Mouse (Mus musculus) olfactory bulb, adult 2 months (tissue): Measurements from ENCODE around the gene Aldh1b1. TPM values are rescaled to one million over a fixed set of nuclear protein-coding genes. Genes with fewer than 3 reads are reported as not detected.

Source experiments
- H3K27ac ChIP-seq: fragments of 200-500 bp; 2 replicates; pipeline ENCODE4 v1.5.1; 2012; ENCODE audit warnings: low read depth, low read length; ENCODE audit not compliant: insufficient read depth
- H3K4me1 ChIP-seq: fragments of 200-500 bp; 2 replicates; pipeline ENCODE4 v1.6.1; 2012; ENCODE audit warnings: low read length; ENCODE audit not compliant: control insufficient read depth, insufficient read depth
- H3K4me3 ChIP-seq: fragments of 200-500 bp; 2 replicates; pipeline ENCODE4 v1.5.1; 2012; ENCODE audit warnings: mild to moderate bottlenecking, low read depth, low read length, moderate library complexity; ENCODE audit not compliant: insufficient read depth
- CTCF ChIP-seq: fragments of 200-500 bp; IDR thresholded peaks from 2 replicates; pipeline ENCODE4 v1.5.1; 2012; ENCODE audit warnings: low read depth, mild to moderate bottlenecking, low read length, moderate library complexity; ENCODE audit not compliant: insufficient read depth
- POLR2A ChIP-seq: fragments of 200-500 bp; IDR thresholded peaks from 2 replicates; pipeline ENCODE4 v1.6.1; 2012; ENCODE audit warnings: mild to moderate bottlenecking, low read depth, low read length, moderate library complexity; ENCODE audit not compliant: insufficient read depth
- WGBS: fragments of 180-500 bp; shearing (Covaris S2); methylation state at CpG from one replicate; pipeline ENCODE4 v1.1.7; 2018; 5-methylcytosine and 5-hydroxymethylcytosine counted together
- polyA plus RNA-seq: library from polyadenylated mRNA; stranded (reverse); fragments of >200 nt; gene quantifications from 2 replicates; pipeline ENCODE4 v1.2.4, GENCODE M21; 2012; ENCODE audit warnings: low replicate concordance; ENCODE audit not compliant: missing spikeins, insufficient read depth, insufficient read length

Aldh1b1 gene
- polyA plus RNA-seq, 1 experiment, result not detected

DNA sequence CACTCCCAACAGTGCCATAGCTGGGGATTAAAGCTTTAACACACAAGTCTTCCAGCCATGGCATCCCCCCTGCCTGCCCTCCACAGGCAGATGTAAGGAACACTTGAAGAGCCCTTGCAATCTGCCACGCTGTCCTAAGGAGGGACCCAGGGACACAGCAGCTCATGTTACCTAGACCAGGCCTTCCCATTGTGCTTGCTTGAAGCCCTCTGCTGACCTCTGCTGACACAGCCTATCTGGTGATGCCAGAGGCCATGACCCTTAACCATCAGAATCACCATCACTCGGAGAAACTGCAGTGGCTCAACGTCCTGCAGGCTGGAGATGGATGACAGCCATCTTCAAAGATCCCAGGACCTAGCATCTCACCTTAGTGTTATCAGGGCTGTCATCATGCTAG lies 23.2 kb downstream of the Aldh1b1 start:
- WGBS, result 90% methylated on average over 3 of the region's 3 CpGs
- peaks cover 45% of the 10 kb centered on the region for H3K4me1 ChIP-seq
- no peak overlapping the region for H3K4me3 ChIP-seq
- no peak for TF ChIP-seq CTCF
- no peak for TF ChIP-seq POLR2A
- no peak overlapping the region; the same call in 1 of the 2 replicates for H3K27ac ChIP-seq

DNA sequence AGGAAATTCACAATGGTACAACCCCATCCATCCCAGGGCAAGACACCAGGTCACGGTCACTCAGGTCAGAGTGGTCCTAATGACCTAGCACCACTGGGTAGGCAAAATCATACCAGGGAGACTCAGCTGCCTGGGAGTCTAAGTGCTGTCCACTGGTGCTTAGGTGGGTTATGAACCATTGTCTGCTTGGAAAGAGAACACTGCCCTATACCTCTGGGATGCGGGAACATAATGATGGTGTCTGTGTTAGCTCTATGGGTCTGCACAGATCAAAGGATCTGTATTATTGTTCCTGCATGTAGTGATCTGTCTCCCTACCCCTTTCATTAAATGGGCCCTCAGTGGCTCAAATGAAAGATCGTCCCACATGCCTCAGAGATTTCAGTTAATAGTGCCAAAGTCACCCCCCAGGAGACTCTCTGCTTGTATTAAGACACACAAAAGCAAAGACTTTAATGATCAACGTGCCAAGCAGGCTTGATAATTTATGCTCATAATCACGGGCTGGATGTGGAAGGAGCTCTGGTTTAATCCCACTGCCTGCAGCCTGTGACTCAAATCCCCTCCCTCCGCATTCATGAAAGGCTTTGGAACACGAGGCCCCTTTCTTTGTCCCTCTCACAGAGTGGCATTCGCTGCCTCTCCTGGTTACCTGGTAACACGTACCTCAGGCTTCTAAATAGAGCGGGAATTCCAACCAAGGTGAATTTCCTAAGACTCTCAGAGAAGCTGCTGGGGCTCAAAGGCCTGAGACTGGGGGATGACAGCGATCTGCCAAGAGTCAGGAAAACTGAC lies 24.2 kb downstream of the Aldh1b1 start:
- H3K4me1 ChIP-seq, result peaks cover 43% of the 10 kb centered on the region
- TF ChIP-seq CTCF (no peak), POLR2A (no peak)
- H3K4me3 ChIP-seq, result no peak overlapping the region
- no peak overlapping the region for H3K27ac ChIP-seq
- 39% methylated on average over 11 of the region's 11 CpGs for WGBS

DNA sequence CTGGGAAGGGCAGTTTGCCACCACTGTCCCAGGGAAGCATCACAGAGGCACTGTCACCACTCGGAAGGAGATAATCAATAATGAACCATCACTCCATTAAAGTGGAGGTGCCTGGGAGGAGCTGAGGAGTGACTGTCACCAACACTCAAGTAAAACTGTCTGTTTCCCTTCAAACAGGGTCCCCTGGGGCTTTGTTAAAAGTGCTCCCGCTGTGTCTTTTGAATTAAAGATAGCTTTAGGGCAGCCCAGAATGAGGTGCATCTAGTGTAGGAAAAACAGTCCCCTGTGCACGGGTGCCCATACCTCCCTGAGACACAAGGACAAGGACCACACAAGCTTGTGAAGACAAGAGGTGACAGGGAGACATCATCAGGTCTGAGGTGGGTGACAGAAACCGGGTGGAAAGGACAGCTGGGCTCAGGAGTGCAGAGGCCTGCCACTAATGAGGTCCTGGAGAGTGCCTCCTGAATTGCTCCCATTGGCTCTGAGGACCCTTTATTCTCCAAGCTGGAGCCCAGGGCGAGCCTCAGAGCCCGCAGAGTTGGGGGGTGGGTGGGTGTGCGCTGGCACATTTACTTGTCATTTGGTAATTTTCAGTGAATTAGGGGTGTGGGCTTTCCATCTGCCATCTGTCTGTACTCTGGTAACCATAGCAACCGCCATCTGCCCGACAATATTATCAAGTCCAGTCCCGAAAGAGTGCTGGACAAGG lies 25.4 kb downstream of the Aldh1b1 start:
- Histone ChIP-seq H3K4me3 (peak overlapping the region; percentile 34), H3K27ac (no peak overlapping the region), H3K4me1 (peaks cover 33% of the 10 kb centered on the region)
- WGBS, result 27% methylated on average over 10 of the region's 10 CpGs
- TF ChIP-seq CTCF (no peak), POLR2A (no peak)

- TF ChIP-seq CTCF, result no peak
- TF ChIP-seq POLR2A, result no peak
- H3K27ac ChIP-seq, result peak overlapping the region; percentile 21; the same call in 1 of the 2 replicates
- H3K4me3 ChIP-seq, result peak overlapping the region; percentile 34
These were observed 26.1 kb downstream of the Aldh1b1 start for GRCm38 (mm10) chr4:45824761-45825556.

GRCm38 (mm10) chr4:45826275-45827040 lies 27.6 kb downstream of the Aldh1b1 start, which contains the start of gene Igfbpl1:
Gene Igfbpl1 (minus strand): TSS chr4:45826923.
- peak; percentile 40; the same call in 1 of the 2 replicates for TF ChIP-seq POLR2A
- no peak for TF ChIP-seq CTCF
- H3K4me3 ChIP-seq, result peak within 1 kb of the TSS; percentile 50
- H3K27ac ChIP-seq, result no peak within 1 kb of the TSS
- peaks cover 17% of the 10 kb centered on the region for H3K4me1 ChIP-seq
- 1% methylated on average over 91 of the region's 91 CpGs for WGBS

More at GRCm38 (mm10) chr4:45824761-45825556, 26.1 kb downstream of the Aldh1b1 start:
- peaks cover 26% of the 10 kb centered on the region for H3K4me1 ChIP-seq
- WGBS, result 46% methylated on average over 14 of the region's 14 CpGs

- WGBS, result 63% methylated on average over 13 of the region's 13 CpGs
- TF ChIP-seq CTCF (no peak), POLR2A (no peak)
- Histone ChIP-seq H3K4me3 (no peak overlapping the region), H3K4me1 (peaks cover 8% of the 10 kb centered on the region), H3K27ac (no peak overlapping the region)
These were observed 31.3 kb downstream of the Aldh1b1 start for GRCm38 (mm10) chr4:45829907-45830759.

DNA sequence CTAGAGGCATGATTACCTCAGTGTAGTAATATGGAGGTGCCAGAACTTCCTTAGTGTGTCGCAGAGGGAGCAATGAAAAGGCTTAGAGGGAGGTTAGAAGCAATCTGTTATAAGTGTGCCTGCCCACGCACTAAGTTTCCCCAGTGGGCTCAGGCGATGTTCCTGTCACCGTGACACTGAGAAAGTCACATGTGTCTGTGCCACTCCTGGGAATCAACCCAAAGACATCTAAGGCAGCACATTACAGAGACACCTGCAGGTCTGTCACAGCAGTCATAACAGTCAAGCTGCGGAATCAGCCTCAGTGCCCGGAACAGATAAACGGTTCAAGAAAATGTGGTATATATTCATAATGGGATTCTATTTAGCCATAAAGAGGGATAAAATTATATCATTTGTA lies 33.2 kb downstream of the Aldh1b1 start:
- H3K27ac ChIP-seq, result no peak overlapping the region
- no peak for TF ChIP-seq POLR2A
- TF ChIP-seq CTCF, result no peak
- no peak overlapping the region for H3K4me3 ChIP-seq
- 64% methylated on average over 7 of the region's 7 CpGs for WGBS
- H3K4me1 ChIP-seq, result peaks cover 2% of the 10 kb centered on the region; the same call in 1 of the 2 replicates

- TF ChIP-seq POLR2A, result no peak
- no peak for TF ChIP-seq CTCF
- Histone ChIP-seq H3K4me3 (no peak overlapping the region), H3K27ac (no peak overlapping the region), H3K4me1 (peaks cover 2% of the 10 kb centered on the region; the same call in 1 of the 2 replicates)
- WGBS, result 55% methylated on average over 5 of the region's 5 CpGs
These were observed 34.6 kb downstream of the Aldh1b1 start for GRCm38 (mm10) chr4:45833461-45833860.
